Mouse (Mus musculus): Measurements from ENCODE around the gene Il5. TPM values are rescaled to one million over a fixed set of nuclear protein-coding genes. Genes with fewer than 3 reads are reported as not detected.
"Not testable (repeated sequence)": the region's sequence is repeated elsewhere in the genome, so short reads cannot be mapped to it uniquely, and the experiment has no call there.

The Il5 gene
- polyA plus RNA-seq, 1 experiment = not detected

DNA sequence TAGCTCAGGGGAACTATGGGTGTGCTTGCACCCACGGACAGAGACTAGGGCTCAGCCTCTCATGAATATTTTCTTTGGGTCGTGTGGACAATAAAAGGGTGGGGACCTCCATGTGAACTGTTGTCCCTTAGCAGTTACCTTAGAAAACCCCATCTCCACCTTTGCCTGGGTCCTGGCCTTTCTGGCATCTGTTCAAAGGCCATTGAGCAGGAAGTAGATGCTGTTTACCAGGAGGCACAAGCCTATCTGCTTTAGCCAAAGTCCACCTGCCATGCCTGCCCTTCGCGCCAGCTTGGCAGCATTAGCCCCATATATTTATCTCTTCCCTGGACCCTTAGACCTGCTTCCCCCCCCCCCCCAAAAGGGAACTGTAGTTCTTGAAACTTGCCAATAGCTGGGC lies 37.0 kb downstream of the Il5 start:
- Histone ChIP-seq H3K4me3 (ENCODE audit: insufficient read depth, poor library complexity, severe bottlenecking) (no peak overlapping the region), H3ac (ENCODE audit: control insufficient read depth, insufficient read length, low read depth) (no peak overlapping the region), H3K27me3 (ENCODE audit: control insufficient read depth, insufficient read depth, insufficient read length) (no peaks in the 10 kb centered on the region), H3K79me3 (ENCODE audit: low read depth) (no peaks in the 10 kb centered on the region), H3K79me2 (ENCODE audit: control insufficient read depth, insufficient read depth) (no peaks in the 10 kb centered on the region), H3K36me3 (ENCODE audit: control insufficient read depth, insufficient read depth) (no peaks in the 10 kb centered on the region)
- TF ChIP-seq CTCF (IDR thresholded peaks at IDR 0.05; ENCODE audit: control insufficient read depth, insufficient read depth, insufficient read length) = no peak
- TF ChIP-seq MAX (IDR thresholded peaks at IDR 0.05) = no peak
- TF ChIP-seq CEBPB (IDR thresholded peaks at IDR 0.05; ENCODE audit: low read depth) = no peak
- no peak for TF ChIP-seq FOSL1 (IDR thresholded peaks at IDR 0.05; ENCODE audit: insufficient read depth, low read length, poor library complexity, severe bottlenecking)
- no peak for TF ChIP-seq MYOG (IDR thresholded peaks at IDR 0.05; ENCODE audit: control insufficient read depth, extremely low read depth, insufficient read length)
- no peak for TF ChIP-seq MYOD1 (IDR thresholded peaks at IDR 0.05; ENCODE audit: control insufficient read depth, insufficient read length, low read depth)
- TF ChIP-seq USF1 (IDR thresholded peaks at IDR 0.05; ENCODE audit: low read depth) = no peak

DNA sequence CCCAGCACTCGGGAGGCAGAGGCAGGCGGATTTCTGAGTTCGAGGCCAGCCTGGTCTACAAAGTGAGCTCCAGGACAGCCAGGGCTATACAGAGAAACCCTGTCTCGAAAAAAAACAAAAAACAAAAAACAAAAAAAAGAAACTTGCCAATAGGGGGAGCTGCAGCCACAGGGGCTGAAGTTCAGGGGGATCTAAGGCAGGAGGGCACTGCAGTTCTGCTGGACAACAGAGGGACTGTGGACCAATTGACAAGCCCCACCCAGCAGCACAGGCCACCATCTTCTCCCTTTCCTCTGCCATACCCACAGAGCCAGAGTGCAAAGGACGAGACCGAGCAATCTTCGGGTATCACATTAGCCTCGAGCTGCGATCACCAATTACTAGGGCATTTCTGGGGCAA lies 37.4 kb downstream of the Il5 start:
- not testable (repeated sequence) for H3K4me3 ChIP-seq (ENCODE audit: insufficient read depth, poor library complexity, severe bottlenecking); H3K27me3 ChIP-seq (ENCODE audit: control insufficient read depth, insufficient read depth, insufficient read length); H3K36me3 ChIP-seq (ENCODE audit: control insufficient read depth, insufficient read depth); H3K79me2 ChIP-seq (ENCODE audit: control insufficient read depth, insufficient read depth); H3K79me3 ChIP-seq (ENCODE audit: low read depth); H3ac ChIP-seq (ENCODE audit: control insufficient read depth, insufficient read length, low read depth)
- peak; percentile 18 for TF ChIP-seq CTCF (IDR thresholded peaks at IDR 0.05; ENCODE audit: control insufficient read depth, insufficient read depth, insufficient read length)

DNA sequence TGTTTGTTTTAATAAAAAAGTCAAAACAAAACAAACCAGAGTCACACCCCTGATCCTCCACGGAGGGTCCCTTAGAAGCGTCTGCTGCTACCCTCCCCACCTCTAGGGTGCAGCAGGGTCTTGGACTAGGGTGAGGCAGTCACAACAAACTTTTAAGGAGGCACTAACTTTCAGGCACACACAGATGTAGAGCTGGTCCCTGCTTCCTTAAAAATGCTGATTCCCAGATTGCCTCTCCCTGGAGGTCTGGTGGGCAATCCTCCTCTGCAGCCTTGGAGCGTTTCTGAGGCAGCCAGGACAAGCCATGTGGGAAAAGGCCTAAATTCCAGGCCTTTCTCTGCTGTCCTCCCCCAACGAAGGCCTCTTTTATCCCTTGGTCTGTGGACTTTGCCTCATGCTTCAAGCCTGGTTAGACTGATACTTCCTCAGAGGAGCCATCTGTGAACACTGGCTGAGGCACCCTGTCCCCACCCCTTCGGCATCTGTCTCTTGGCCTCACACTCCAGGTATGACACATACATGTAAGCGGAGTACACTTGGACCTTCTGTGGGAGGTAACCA lies 38.3 kb downstream of the Il5 start:
- Histone ChIP-seq H3K79me2 (ENCODE audit: control insufficient read depth, insufficient read depth) (no peaks in the 10 kb centered on the region), H3K4me3 (ENCODE audit: insufficient read depth, poor library complexity, severe bottlenecking) (no peak overlapping the region), H3ac (ENCODE audit: control insufficient read depth, insufficient read length, low read depth) (no peak overlapping the region), H3K27me3 (ENCODE audit: control insufficient read depth, insufficient read depth, insufficient read length) (no peaks in the 10 kb centered on the region), H3K79me3 (ENCODE audit: low read depth) (no peaks in the 10 kb centered on the region), H3K36me3 (ENCODE audit: control insufficient read depth, insufficient read depth) (no peaks in the 10 kb centered on the region)
- TF ChIP-seq CTCF (IDR thresholded peaks at IDR 0.05; ENCODE audit: control insufficient read depth, insufficient read depth, insufficient read length) (peak; percentile 24), FOSL1 (IDR thresholded peaks at IDR 0.05; ENCODE audit: insufficient read depth, low read length, poor library complexity, severe bottlenecking) (no peak), MAX (IDR thresholded peaks at IDR 0.05) (no peak), MYOD1 (IDR thresholded peaks at IDR 0.05; ENCODE audit: control insufficient read depth, insufficient read length, low read depth) (no peak)

DNA sequence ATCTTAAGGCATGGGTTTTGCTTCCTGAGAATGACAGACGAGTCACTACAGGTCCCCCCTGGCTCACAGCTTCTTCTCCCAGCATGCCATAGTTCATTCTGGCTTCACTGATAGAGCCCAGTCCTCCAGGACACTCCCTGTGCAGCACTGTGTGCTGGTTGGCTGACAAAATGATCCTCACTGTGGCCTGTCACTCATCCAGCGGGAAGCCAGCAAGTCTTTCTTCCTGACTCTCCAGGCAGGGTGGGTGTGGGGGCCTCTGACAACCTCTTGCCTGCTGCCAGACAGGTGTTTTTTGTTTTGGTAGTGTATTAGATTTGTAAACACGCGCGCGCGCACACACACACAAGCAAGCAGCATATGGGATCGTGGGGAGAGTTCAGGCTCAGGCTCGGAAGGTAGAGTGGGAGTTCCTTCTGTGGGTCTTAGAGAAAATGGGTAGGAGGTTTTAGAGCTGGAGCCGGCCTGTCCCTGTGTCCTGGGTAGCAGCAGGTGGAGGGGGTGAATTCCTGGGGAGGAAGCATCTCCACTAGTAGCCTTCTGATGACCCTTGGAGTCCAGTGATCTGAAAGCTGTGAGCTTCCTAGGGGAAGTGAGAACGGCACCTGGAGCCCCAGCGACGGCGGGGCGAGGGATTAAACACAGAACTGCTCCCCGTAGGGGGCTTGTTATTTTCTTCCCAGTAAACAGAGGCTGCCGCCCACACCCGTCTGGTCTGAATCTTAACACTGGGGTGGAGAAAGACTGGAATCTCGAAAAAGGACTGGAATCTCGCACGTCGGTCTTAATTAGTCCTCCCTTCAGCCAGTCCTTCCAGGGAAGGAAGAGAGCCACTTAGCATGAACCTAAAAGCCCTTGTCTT lies 39.2 kb downstream of the Il5 start:
- Histone ChIP-seq H3K4me3 (ENCODE audit: insufficient read depth, poor library complexity, severe bottlenecking) (no peak overlapping the region), H3K79me2 (ENCODE audit: control insufficient read depth, insufficient read depth) (no peaks in the 10 kb centered on the region), H3K27me3 (ENCODE audit: control insufficient read depth, insufficient read depth, insufficient read length) (no peaks in the 10 kb centered on the region), H3ac (ENCODE audit: control insufficient read depth, insufficient read length, low read depth) (no peak overlapping the region), H3K79me3 (ENCODE audit: low read depth) (no peaks in the 10 kb centered on the region), H3K36me3 (ENCODE audit: control insufficient read depth, insufficient read depth) (no peaks in the 10 kb centered on the region)
- TF ChIP-seq CTCF (IDR thresholded peaks at IDR 0.05; ENCODE audit: control insufficient read depth, insufficient read depth, insufficient read length) (no peak), MYOG (IDR thresholded peaks at IDR 0.05; ENCODE audit: control insufficient read depth, extremely low read depth, insufficient read length) (no peak), CEBPB (IDR thresholded peaks at IDR 0.05; ENCODE audit: low read depth) (no peak), MYOD1 (IDR thresholded peaks at IDR 0.05; ENCODE audit: control insufficient read depth, insufficient read length, low read depth) (no peak)

DNA sequence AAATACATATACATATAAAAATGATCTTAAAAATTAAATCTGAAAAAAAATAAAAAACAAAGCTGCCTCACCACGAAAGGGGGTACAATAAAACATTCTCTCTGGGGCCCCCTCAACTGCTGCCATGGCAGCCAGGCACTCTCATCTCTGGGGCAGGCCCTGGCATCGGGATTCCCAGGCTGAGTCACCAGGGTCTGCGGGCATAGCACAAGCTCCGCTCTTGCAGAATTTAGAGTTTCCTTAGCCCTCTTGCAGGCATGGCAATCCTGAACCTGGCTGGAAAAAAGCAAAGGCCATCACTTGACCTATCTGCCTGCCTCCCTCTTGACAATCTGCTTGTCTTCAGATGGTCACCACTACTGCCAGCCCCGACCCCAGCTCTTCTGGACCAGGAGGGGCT lies 40.7 kb downstream of the Il5 start:
- H3K36me3 ChIP-seq (ENCODE audit: control insufficient read depth, insufficient read depth) = no peaks in the 10 kb centered on the region
- no peak for TF ChIP-seq FOSL1 (IDR thresholded peaks at IDR 0.05; ENCODE audit: insufficient read depth, low read length, poor library complexity, severe bottlenecking)
- no peak for TF ChIP-seq MYOD1 (IDR thresholded peaks at IDR 0.05; ENCODE audit: control insufficient read depth, insufficient read length, low read depth)
- no peak for TF ChIP-seq CTCF (IDR thresholded peaks at IDR 0.05; ENCODE audit: control insufficient read depth, insufficient read depth, insufficient read length)
- no peak for TF ChIP-seq MYOG (IDR thresholded peaks at IDR 0.05; ENCODE audit: control insufficient read depth, extremely low read depth, insufficient read length)
- TF ChIP-seq MAX (IDR thresholded peaks at IDR 0.05) = no peak
- TF ChIP-seq CEBPB (IDR thresholded peaks at IDR 0.05; ENCODE audit: low read depth) = no peak
- TF ChIP-seq USF1 (IDR thresholded peaks at IDR 0.05; ENCODE audit: low read depth) = no peak
- peak overlapping the region; percentile 34 for H3ac ChIP-seq (ENCODE audit: control insufficient read depth, insufficient read length, low read depth)
- H3K4me3 ChIP-seq (ENCODE audit: insufficient read depth, poor library complexity, severe bottlenecking) = no peak overlapping the region
- no peaks in the 10 kb centered on the region for H3K27me3 ChIP-seq (ENCODE audit: control insufficient read depth, insufficient read depth, insufficient read length)
- no peaks in the 10 kb centered on the region for H3K79me3 ChIP-seq (ENCODE audit: low read depth)
- H3K79me2 ChIP-seq (ENCODE audit: control insufficient read depth, insufficient read depth) = no peaks in the 10 kb centered on the region

DNA sequence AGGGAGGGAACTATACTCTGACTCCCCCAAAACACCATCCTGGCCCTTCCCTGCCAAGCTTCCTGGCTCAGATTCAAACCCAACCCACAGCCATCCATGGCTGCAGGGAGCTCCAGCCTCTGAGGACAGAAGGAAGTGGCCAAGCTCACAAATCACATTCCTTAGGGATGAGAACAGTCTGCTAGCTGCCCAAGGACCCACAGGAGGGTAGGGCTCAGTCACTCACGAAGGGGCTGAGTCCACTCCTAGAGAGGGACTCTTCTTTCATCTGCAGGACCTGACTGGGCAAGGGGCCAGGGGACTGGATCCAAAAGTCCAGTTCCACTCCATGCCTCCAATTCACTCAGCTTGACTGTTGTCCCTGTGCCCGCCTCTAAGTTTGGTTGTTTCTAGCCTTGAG lies 41.2 kb downstream of the Il5 start:
- H3K36me3 ChIP-seq (ENCODE audit: control insufficient read depth, insufficient read depth) = no peaks in the 10 kb centered on the region
- H3K4me3 ChIP-seq (ENCODE audit: insufficient read depth, poor library complexity, severe bottlenecking) = no peak overlapping the region
- H3K27me3 ChIP-seq (ENCODE audit: control insufficient read depth, insufficient read depth, insufficient read length) = no peaks in the 10 kb centered on the region
- H3ac ChIP-seq (ENCODE audit: control insufficient read depth, insufficient read length, low read depth) = no peak overlapping the region
- H3K79me3 ChIP-seq (ENCODE audit: low read depth) = no peaks in the 10 kb centered on the region
- no peak for TF ChIP-seq MYOD1 (IDR thresholded peaks at IDR 0.05; ENCODE audit: control insufficient read depth, insufficient read length, low read depth)
- TF ChIP-seq CEBPB (IDR thresholded peaks at IDR 0.05; ENCODE audit: low read depth) = peak; percentile 0
- peak; percentile 48 for TF ChIP-seq MAX (IDR thresholded peaks at IDR 0.05)
- H3K79me2 ChIP-seq (ENCODE audit: control insufficient read depth, insufficient read depth) = no peaks in the 10 kb centered on the region

All from C2C12 (cell line).